Mouse (Mus musculus) neural tube, embryonic 11.5 days (tissue): ENCODE results near the gene Tob2. TPM values are rescaled to one million over a fixed set of nuclear protein-coding genes. Genes with fewer than 3 reads are reported as not detected.

ENCODE experiments used
- ATAC-seq: fragments of 200-750 bp; cut with Nextera tagmentation; 2 replicates; pipeline ENCODE4 v1.8.0; 2017; ENCODE audit warnings: moderate number of reproducible peaks, mild to moderate bottlenecking, moderate TSS enrichment, moderate library complexity; ENCODE audit not compliant: insufficient read depth, low FRiP score, low TSS enrichment
- DNase-seq: peaks from one replicate; pipeline ENCODE4 v3.0.0-alpha.2; 2015; ENCODE audit warnings: low spot score
- H3K27ac ChIP-seq: fragments of 300-500 bp; sonication (generic); 2 replicates; pipeline ENCODE4 v1.5.1; 2014; ENCODE audit warnings: low read depth, mild to moderate bottlenecking, low read length
- H3K27me3 ChIP-seq: fragments of 300-500 bp; sonication (generic); 2 replicates; pipeline ENCODE4 v1.6.1; 2014; ENCODE audit warnings: mild to moderate bottlenecking, low read length, mixed read lengths; ENCODE audit not compliant: control insufficient read depth, insufficient read depth
- H3K36me3 ChIP-seq: fragments of 300-500 bp; sonication (generic); 2 replicates; pipeline ENCODE4 v1.6.1; 2014; ENCODE audit warnings: mild to moderate bottlenecking, low read length, moderate library complexity, mixed read lengths; ENCODE audit not compliant: control insufficient read depth, insufficient read depth
- H3K4me1 ChIP-seq: fragments of 300-500 bp; sonication (generic); 2 replicates; pipeline ENCODE4 v1.6.1; 2014; ENCODE audit warnings: low read length, mixed read lengths; ENCODE audit not compliant: control insufficient read depth, insufficient read depth
- H3K4me2 ChIP-seq: fragments of 300-500 bp; sonication (generic); 2 replicates; pipeline ENCODE4 v1.6.1; 2014; ENCODE audit warnings: low read depth, mild to moderate bottlenecking, moderate library complexity
- H3K4me3 ChIP-seq: fragments of 300-500 bp; sonication (generic); 2 replicates; pipeline ENCODE4 v1.5.1; 2014; ENCODE audit warnings: low read depth, low read length
- H3K9ac ChIP-seq: fragments of 300-500 bp; sonication (generic); 2 replicates; pipeline ENCODE4 v1.6.1; 2014; ENCODE audit warnings: mild to moderate bottlenecking, low read length
- H3K9me3 ChIP-seq: fragments of 300-500 bp; sonication (generic); 2 replicates; pipeline ENCODE4 v1.6.1; 2016; ENCODE audit warnings: low read length; ENCODE audit not compliant: control insufficient read depth
- WGBS: fragments of 180-500 bp; shearing (Covaris S2); extraction: QIAGEN DNeasy Blood & Tissue Kit; methylation state at CpG from one replicate; pipeline ENCODE4 v1.1.7; 2014; 5-methylcytosine and 5-hydroxymethylcytosine counted together
- polyA plus RNA-seq: library from polyadenylated mRNA; unstranded; fragments of >200 nt; fragmentation: Nextera tagmentation; extraction: Ambion mirVana; gene quantifications from 2 replicates; pipeline ENCODE4 v1.2.1, GENCODE M21; 2014

Gene Tob2
- polyA plus RNA-seq, 1 experiment from 2014 or later, result 15.9 TPM

GRCm38 (mm10) chr15:81798421-81798820 lies 60.2 kb downstream of the Tob2 start:
- DNase-seq, result no peak
- H3K4me1 ChIP-seq, result peaks cover 9% of the 10 kb centered on the region; the same call in 1 of the 2 replicates
- ATAC-seq, result no peak
- H3K27ac ChIP-seq, result no peak overlapping the region
- H3K4me3 ChIP-seq, result no peak overlapping the region
- H3K36me3 ChIP-seq, result peaks cover 7% of the 10 kb centered on the region
- H3K27me3 ChIP-seq, result no peaks in the 10 kb centered on the region
- 85% methylated on average over 4 of the region's 4 CpGs for WGBS
- H3K4me2 ChIP-seq, result no peak overlapping the region
- no peaks in the 10 kb centered on the region for H3K9me3 ChIP-seq
- no peak overlapping the region for H3K9ac ChIP-seq

Other genes starting within 250 kb of the Tob2 start
- gene L3mbtl2, start 194.9 kb downstream of the Tob2 start, polyA plus RNA-seq, result 28.6 and 31.7 TPM in 2 replicates
- 2.4 and 3.0 TPM in 2 replicates for gene Chadl, start 161.5 kb downstream of the Tob2 start, polyA plus RNA-seq
- 48.8 TPM in 2 replicates for gene Zc3h7b, start 113.7 kb downstream of the Tob2 start, polyA plus RNA-seq
- gene Rangap1, start 113.3 kb downstream of the Tob2 start, polyA plus RNA-seq, result 137 and 152 TPM in 2 replicates
- 13.7 and 14.1 TPM in 2 replicates for gene Tef, start 56.4 kb downstream of the Tob2 start, polyA plus RNA-seq
- gene Phf5a, start 13.1 kb upstream of the Tob2 start, polyA plus RNA-seq, result 197 and 203 TPM in 2 replicates
- gene Aco2, start 13.5 kb upstream of the Tob2 start, polyA plus RNA-seq, result 190 and 200 TPM in 2 replicates
- 73.9 and 83.0 TPM in 2 replicates for gene Polr3h, start 67.4 kb upstream of the Tob2 start, polyA plus RNA-seq
- gene Csdc2, start 78.0 kb upstream of the Tob2 start, polyA plus RNA-seq, result 25.7 and 27.7 TPM in 2 replicates
- 33.2 and 35.2 TPM in 2 replicates for gene Pmm1, start 102.1 kb upstream of the Tob2 start, polyA plus RNA-seq
- not detected in 2 replicates for gene 1700029P11Rik, start 121.7 kb upstream of the Tob2 start, polyA plus RNA-seq
- 73.2 and 73.8 TPM in 2 replicates for gene Xrcc6, start 129.0 kb upstream of the Tob2 start, polyA plus RNA-seq
- gene Desi1, start 175.1 kb upstream of the Tob2 start, polyA plus RNA-seq, result 39.8 and 45.9 TPM in 2 replicates
- gene Snu13, start 188.8 kb upstream of the Tob2 start, polyA plus RNA-seq, result 283 and 301 TPM in 2 replicates
- gene 4930407I10Rik, start 200.4 kb upstream of the Tob2 start, polyA plus RNA-seq, result not detected in 2 replicates
- gene Mei1, start 211.2 kb upstream of the Tob2 start, polyA plus RNA-seq, result 0.05 TPM in 1 of 2 replicates, not detected in the other